Mouse (Mus musculus): ENCODE data around the gene Map3k3. TPM values are rescaled to one million over a fixed set of nuclear protein-coding genes. Genes with fewer than 3 reads are reported as not detected.
"Not testable (repeated sequence)": the region's sequence is repeated elsewhere in the genome, so short reads cannot be mapped to it uniquely, and the experiment has no call there.

The Map3k3 gene
- polyA plus RNA-seq, 1 experiment from 2014 or later, result 35.0 TPM

GRCm38 (mm10) chr11:106194155-106194541 is 109.7 kb downstream of the Map3k3 start:
- no peaks in the 10 kb centered on the region for H3K27me3 ChIP-seq (replicated peaks)
- peak overlapping the region; percentile 84 for H3K27ac ChIP-seq (ENCODE audit: poor library complexity, severe bottlenecking)
- no peak for ATAC-seq (ENCODE audit: insufficient number of reproducible peaks, low FRiP score)
- H3K9me3 ChIP-seq (replicated peaks), result no peaks in the 10 kb centered on the region
- H3K4me3 ChIP-seq, result peak overlapping the region; percentile 77
- WGBS, result 31% methylated on average over 3 of the region's 3 CpGs
- H3K4me2 ChIP-seq, result peak overlapping the region; percentile 83
- H3K36me3 ChIP-seq, result peaks cover 22% of the 10 kb centered on the region
- H3K9ac ChIP-seq, result peak overlapping the region; percentile 90
- H3K4me1 ChIP-seq (replicated peaks), result peaks cover 14% of the 10 kb centered on the region

- H3K36me3 ChIP-seq, result peaks cover 25% of the 10 kb centered on the region
- no peak for ATAC-seq (ENCODE audit: insufficient number of reproducible peaks, low FRiP score)
- no peak overlapping the region for H3K4me2 ChIP-seq
- H3K27me3 ChIP-seq (replicated peaks), result no peaks in the 10 kb centered on the region
- no peak overlapping the region for H3K9ac ChIP-seq
- no peak overlapping the region for H3K4me3 ChIP-seq
- no peaks in the 10 kb centered on the region for H3K9me3 ChIP-seq (replicated peaks)
- peaks cover 14% of the 10 kb centered on the region for H3K4me1 ChIP-seq (replicated peaks)
- H3K27ac ChIP-seq (ENCODE audit: poor library complexity, severe bottlenecking), result peak overlapping the region; percentile 41
- 88% methylated on average over 7 of the region's 7 CpGs for WGBS
These were observed 110.5 kb downstream of the Map3k3 start for GRCm38 (mm10) chr11:106194891-106195290.

GRCm38 (mm10) chr11:106195341-106195740 is 110.9 kb downstream of the Map3k3 start:
- H3K36me3 ChIP-seq, result peaks cover 28% of the 10 kb centered on the region
- H3K27me3 ChIP-seq (replicated peaks), result no peaks in the 10 kb centered on the region
- ATAC-seq (ENCODE audit: insufficient number of reproducible peaks, low FRiP score), result no peak
- no peak overlapping the region for H3K4me2 ChIP-seq
- peak overlapping the region; percentile 41; the same call in 1 of the 2 replicates for H3K27ac ChIP-seq (ENCODE audit: poor library complexity, severe bottlenecking)
- H3K4me1 ChIP-seq (replicated peaks), result peaks cover 14% of the 10 kb centered on the region
- H3K4me3 ChIP-seq, result no peak overlapping the region
- no peaks in the 10 kb centered on the region for H3K9me3 ChIP-seq (replicated peaks)
- no peak overlapping the region for H3K9ac ChIP-seq

GRCm38 (mm10) chr11:106198277-106198676 is 113.9 kb downstream of the Map3k3 start:
- Histone ChIP-seq H3K9ac (no peak overlapping the region), H3K27ac (ENCODE audit: poor library complexity, severe bottlenecking) (no peak overlapping the region), H3K4me3 (no peak overlapping the region), H3K4me2 (no peak overlapping the region), H3K36me3 (peaks cover 55% of the 10 kb centered on the region), H3K4me1 (replicated peaks) (peaks cover 9% of the 10 kb centered on the region; the same call in 1 of the 2 replicates), H3K27me3 (replicated peaks) (no peaks in the 10 kb centered on the region), H3K9me3 (replicated peaks) (no peaks in the 10 kb centered on the region)
- WGBS, result 72% methylated on average over 4 of the region's 4 CpGs
- no peak for ATAC-seq (ENCODE audit: insufficient number of reproducible peaks, low FRiP score)

GRCm38 (mm10) chr11:106199997-106200396 is 115.6 kb downstream of the Map3k3 start:
- not testable (repeated sequence) for H3K4me1 ChIP-seq (replicated peaks); H3K9me3 ChIP-seq (replicated peaks); H3K27me3 ChIP-seq (replicated peaks); H3K27ac ChIP-seq (ENCODE audit: poor library complexity, severe bottlenecking); H3K4me3 ChIP-seq; ATAC-seq (ENCODE audit: insufficient number of reproducible peaks, low FRiP score); H3K9ac ChIP-seq; H3K4me2 ChIP-seq
- H3K36me3 ChIP-seq, result peaks cover 71% of the 10 kb centered on the region
- 93% methylated on average over 7 of the region's 7 CpGs for WGBS

GRCm38 (mm10) chr11:106200756-106201155 is 116.3 kb downstream of the Map3k3 start:
- H3K9me3 ChIP-seq (replicated peaks), result no peaks in the 10 kb centered on the region
- no peak overlapping the region for H3K4me3 ChIP-seq
- ATAC-seq (ENCODE audit: insufficient number of reproducible peaks, low FRiP score), result no peak
- H3K4me1 ChIP-seq (replicated peaks), result peaks cover 2% of the 10 kb centered on the region; the same call in 1 of the 2 replicates
- peaks cover 78% of the 10 kb centered on the region for H3K36me3 ChIP-seq
- no peaks in the 10 kb centered on the region for H3K27me3 ChIP-seq (replicated peaks)
- H3K4me2 ChIP-seq, result no peak overlapping the region
- 59% methylated on average over 6 of the region's 6 CpGs for WGBS
- H3K27ac ChIP-seq (ENCODE audit: poor library complexity, severe bottlenecking), result no peak overlapping the region
- H3K9ac ChIP-seq, result no peak overlapping the region

- Histone ChIP-seq H3K4me2 (no peak overlapping the region), H3K4me3 (no peak overlapping the region), H3K27me3 (replicated peaks) (no peaks in the 10 kb centered on the region), H3K9me3 (replicated peaks) (no peaks in the 10 kb centered on the region), H3K9ac (no peak overlapping the region), H3K36me3 (peaks cover 81% of the 10 kb centered on the region), H3K4me1 (replicated peaks) (peaks cover 2% of the 10 kb centered on the region; the same call in 1 of the 2 replicates), H3K27ac (ENCODE audit: poor library complexity, severe bottlenecking) (no peak overlapping the region)
- no peak for ATAC-seq (ENCODE audit: insufficient number of reproducible peaks, low FRiP score)
- 86% methylated on average over 19 of the region's 19 CpGs for WGBS
These were observed 117.1 kb downstream of the Map3k3 start for GRCm38 (mm10) chr11:106201337-106202122.

- no peak within 1 kb of the TSS for H3K4me3 ChIP-seq
- peaks cover 81% of the 10 kb centered on the region for H3K36me3 ChIP-seq
- H3K4me2 ChIP-seq, result no peak within 1 kb of the TSS
- no peak within 1 kb of the TSS for H3K9ac ChIP-seq
- no peak within 1 kb of the TSS for H3K27ac ChIP-seq (ENCODE audit: poor library complexity, severe bottlenecking)
- no peaks in the 10 kb centered on the region for H3K27me3 ChIP-seq (replicated peaks)
- no peak for ATAC-seq (ENCODE audit: insufficient number of reproducible peaks, low FRiP score)
- H3K4me1 ChIP-seq (replicated peaks), result peaks cover 2% of the 10 kb centered on the region; the same call in 1 of the 2 replicates
- no peaks in the 10 kb centered on the region for H3K9me3 ChIP-seq (replicated peaks)
- WGBS, result 71% methylated on average over 5 of the region's 5 CpGs
These were observed 117.7 kb downstream of the Map3k3 start, which contains the start of gene Strada for GRCm38 (mm10) chr11:106202123-106202465. Strada (minus strand) TSS chr11:106202168.

Other genes with a start within 250 kb of the Map3k3 start
- 4.1 and 5.5 TPM in 2 replicates for gene Cyb561, start 131.3 kb upstream of the Map3k3 start, polyA plus RNA-seq (2016; fragmentation: Nextera tagmentation; extraction: Ambion mirVana)
- 1.00 and 1.3 TPM in 2 replicates for gene Ace, start 116.7 kb upstream of the Map3k3 start, polyA plus RNA-seq (2016; fragmentation: Nextera tagmentation; extraction: Ambion mirVana)
- gene Ace3, start 89.9 kb upstream of the Map3k3 start, polyA plus RNA-seq (2016; fragmentation: Nextera tagmentation; extraction: Ambion mirVana), result not detected in 2 replicates
- gene Kcnh6, start 76.5 kb upstream of the Map3k3 start, polyA plus RNA-seq (2016; fragmentation: Nextera tagmentation; extraction: Ambion mirVana), result 0.19 TPM in 1 of 2 replicates, not detected in the other
- 62.7 and 69.9 TPM in 2 replicates for gene Dcaf7, start 47.7 kb upstream of the Map3k3 start, polyA plus RNA-seq (2016; fragmentation: Nextera tagmentation; extraction: Ambion mirVana)
- 9.0 and 11.8 TPM in 2 replicates for gene Taco1, start 18.6 kb upstream of the Map3k3 start, polyA plus RNA-seq (2016; fragmentation: Nextera tagmentation; extraction: Ambion mirVana)
- gene Gm10840, start 76.2 kb downstream of the Map3k3 start, polyA plus RNA-seq (2016; fragmentation: Nextera tagmentation; extraction: Ambion mirVana), result not detected in 2 replicates
- gene Limd2, start 76.2 kb downstream of the Map3k3 start, polyA plus RNA-seq (2016; fragmentation: Nextera tagmentation; extraction: Ambion mirVana), result 125 and 135 TPM in 2 replicates
- gene Strada, start 117.6 kb downstream of the Map3k3 start, polyA plus RNA-seq (2016; fragmentation: Nextera tagmentation; extraction: Ambion mirVana), result 22.4 and 22.6 TPM in 2 replicates
- gene Ccdc47, start 131.7 kb downstream of the Map3k3 start, polyA plus RNA-seq (2016; fragmentation: Nextera tagmentation; extraction: Ambion mirVana), result 90.3 and 93.1 TPM in 2 replicates
- 59.1 and 60.7 TPM in 2 replicates for gene Ddx42, start 132.3 kb downstream of the Map3k3 start, polyA plus RNA-seq (2016; fragmentation: Nextera tagmentation; extraction: Ambion mirVana)
- 45.3 and 45.9 TPM in 2 replicates for gene Ftsj3, start 171.5 kb downstream of the Map3k3 start, polyA plus RNA-seq (2016; fragmentation: Nextera tagmentation; extraction: Ambion mirVana)
- gene Psmc5, start 171.5 kb downstream of the Map3k3 start, polyA plus RNA-seq (2016; fragmentation: Nextera tagmentation; extraction: Ambion mirVana), result 247 and 253 TPM in 2 replicates
- gene Smarcd2, start 188.4 kb downstream of the Map3k3 start, polyA plus RNA-seq (2016; fragmentation: Nextera tagmentation; extraction: Ambion mirVana), result 24.6 and 25.3 TPM in 2 replicates
- 0.05 and 0.06 TPM in 2 replicates for gene Tcam1, start 192.1 kb downstream of the Map3k3 start, polyA plus RNA-seq (2016; fragmentation: Nextera tagmentation; extraction: Ambion mirVana)
- gene Gh, start 217.3 kb downstream of the Map3k3 start, polyA plus RNA-seq (2016; fragmentation: Nextera tagmentation; extraction: Ambion mirVana), result not detected in 2 replicates
- 0.83 and 0.95 TPM in 2 replicates for gene Cd79b, start 230.1 kb downstream of the Map3k3 start, polyA plus RNA-seq (2016; fragmentation: Nextera tagmentation; extraction: Ambion mirVana)

All from heart, embryonic 12.5 days (tissue).